Mouse (Mus musculus) MEL (cell line): ENCODE measurements around the gene Dis3l2.

ENCODE experiments used
- CHD1 ChIP-seq: IDR thresholded peaks from 2 replicates; pipeline ENCODE4 v1.6.1; 2012; ENCODE audit warnings: low read depth, mild to moderate bottlenecking, inconsistent platforms, low read length, improper control_type of control experiment
- CTCF ChIP-seq, 3 experiments: IDR thresholded peaks in 2 of 3; conservative IDR thresholded peaks in 1 of 3; 2 replicates each; pipeline ENCODE4 v1.5.1; 2011 to 2012; ENCODE audit warnings: low read length in 3 of 3, low read depth in 2 of 3, mild to moderate bottlenecking in 2 of 3, improper control_type of control experiment in 1 of 3, inconsistent platforms in 1 of 3, mixed read lengths in 1 of 3, moderate library complexity in 1 of 3; ENCODE audit not compliant: control insufficient read depth in 1 of 3, insufficient read depth in 1 of 3, poor library complexity in 1 of 3, severe bottlenecking in 1 of 3
- E2F4 ChIP-seq: IDR thresholded peaks from 2 replicates; pipeline ENCODE4 v1.6.1; 2011; ENCODE audit warnings: low read depth, low read length, improper control_type of control experiment, borderline replicate concordance
- MAZ ChIP-seq: IDR thresholded peaks from 2 replicates; pipeline ENCODE4 v1.6.1; 2012; ENCODE audit warnings: low read depth, mild to moderate bottlenecking, inconsistent platforms, low read length, improper control_type of control experiment
- MXI1 ChIP-seq: IDR thresholded peaks from 2 replicates; pipeline ENCODE4 v1.6.1; 2011; ENCODE audit warnings: mild to moderate bottlenecking, low read depth, low read length, improper control_type of control experiment
- NRF1 ChIP-seq: IDR thresholded peaks from 2 replicates; pipeline ENCODE4 v1.6.1; 2014; ENCODE audit warnings: low read depth, mild to moderate bottlenecking, inconsistent platforms, low read length, improper control_type of control experiment, moderate library complexity; ENCODE audit not compliant: poor library complexity, insufficient read depth, severe bottlenecking
- POLR2A ChIP-seq, 2 experiments: IDR thresholded peaks; 2 replicates each; pipeline ENCODE4 v1.6.1; 2011 to 2012; ENCODE audit warnings: low read length in 2 of 2, mild to moderate bottlenecking in 2 of 2, control low read depth in 1 of 2, improper control_type of control experiment in 1 of 2, low read depth in 1 of 2, moderate library complexity in 1 of 2; ENCODE audit not compliant: control insufficient read depth in 1 of 2, insufficient read depth in 1 of 2, poor library complexity in 1 of 2
- RAD21 ChIP-seq: IDR thresholded peaks from 2 replicates; pipeline ENCODE4 v1.6.1; 2011; ENCODE audit warnings: mild to moderate bottlenecking, low read depth, low read length, improper control_type of control experiment
- SMC3 ChIP-seq: IDR thresholded peaks from 2 replicates; pipeline ENCODE4 v1.6.1; 2011; ENCODE audit warnings: low read depth, low read length, improper control_type of control experiment

GRCm38 (mm10) chr1:86968261-86968964 lies 264.8 kb downstream of the Dis3l2 start:
- TF ChIP-seq MAZ (no peak), RAD21 (peak; percentile 44), NRF1 (no peak), MXI1 (no peak), CTCF (IDR thresholded peaks at IDR 0.05 in 2 of 3, conservative IDR thresholded peaks at IDR 0.05 in 1 of 3; ENCODE audit: control insufficient read depth in 1 of 3, insufficient read depth in 1 of 3, low read depth in 2 of 3, low read length in 3 of 3, poor library complexity in 1 of 3, severe bottlenecking in 1 of 3) (peak; percentile 20 to 59 (median 49); a peak in 4 of 6 replicates), E2F4 (no peak), SMC3 (peak; percentile 60), CHD1 (no peak), POLR2A (IDR thresholded peaks at IDR 0.05; ENCODE audit: control insufficient read depth in 1 of 2, insufficient read depth in 1 of 2, low read depth in 1 of 2, low read length in 2 of 2, poor library complexity in 1 of 2) (no peak)
